Mouse (Mus musculus) intestine, embryonic 14.5 days (tissue): ENCODE results near the gene Slc1a5. TPM values are rescaled to one million over a fixed set of nuclear protein-coding genes. Genes with fewer than 3 reads are reported as not detected.
A peak's percentile ranks its signal among the peaks of the same experiment; 100 is the strongest.

ENCODE experiments used
- ATAC-seq: fragments of 200-750 bp; cut with Nextera tagmentation; replicated peaks from 2 replicates; pipeline ENCODE4 v1.8.0; 2017; ENCODE audit warnings: low read depth, moderate number of reproducible peaks, moderate TSS enrichment, moderate library complexity; ENCODE audit not compliant: low FRiP score, low TSS enrichment
- DNase-seq: peaks from one replicate; pipeline ENCODE4 v3.0.0-alpha.2; 2018; ENCODE audit warnings: low spot score
- H3K27ac ChIP-seq: fragments of 300-500 bp; sonication (generic); 2 replicates; pipeline ENCODE4 v1.5.1; 2014; ENCODE audit warnings: low read depth, mild to moderate bottlenecking, control low read depth
- H3K27me3 ChIP-seq: fragments of 300-500 bp; sonication (generic); replicated peaks from 2 replicates; pipeline ENCODE4 v1.6.1; 2014; ENCODE audit warnings: low read length, control low read depth; ENCODE audit not compliant: control insufficient read depth, insufficient read depth
- H3K36me3 ChIP-seq: fragments of 300-500 bp; sonication (generic); 2 replicates; pipeline ENCODE4 v1.6.1; 2014; ENCODE audit warnings: low read length, control low read depth; ENCODE audit not compliant: control insufficient read depth, insufficient read depth
- H3K4me1 ChIP-seq: fragments of 300-500 bp; sonication (generic); replicated peaks from 2 replicates; pipeline ENCODE4 v1.6.1; 2014; ENCODE audit warnings: low read length, control low read depth, mixed read lengths; ENCODE audit not compliant: control insufficient read depth, insufficient read depth
- H3K4me2 ChIP-seq: fragments of 300-500 bp; sonication (generic); 2 replicates; pipeline ENCODE4 v1.6.1; 2014; ENCODE audit warnings: low read length
- H3K4me3 ChIP-seq: fragments of 300-500 bp; sonication (generic); 2 replicates; pipeline ENCODE4 v1.5.1; 2014; ENCODE audit warnings: low read depth, low read length, control low read depth, mixed read lengths
- H3K9ac ChIP-seq: fragments of 300-500 bp; sonication (generic); 2 replicates; pipeline ENCODE4 v1.6.1; 2014; ENCODE audit warnings: mild to moderate bottlenecking, low read length
- H3K9me3 ChIP-seq: fragments of 300-500 bp; sonication (generic); 2 replicates; pipeline ENCODE4 v1.6.1; 2016; ENCODE audit warnings: low read length, control low read depth; ENCODE audit not compliant: control insufficient read depth
- WGBS: fragments of 180-500 bp; shearing (Covaris S2); extraction: QIAGEN DNeasy Blood & Tissue Kit; methylation state at CpG from one replicate; pipeline ENCODE4 v1.1.7; 2014; 5-methylcytosine and 5-hydroxymethylcytosine counted together
- polyA plus RNA-seq: library from polyadenylated mRNA; unstranded; fragments of >200 nt; fragmentation: Nextera tagmentation; extraction: Ambion mirVana; gene quantifications from 2 replicates; pipeline ENCODE4 v1.2.1, GENCODE M21; 2014

The Slc1a5 gene
- polyA plus RNA-seq, 1 experiment from 2014 or later = 43.9 TPM

DNA sequence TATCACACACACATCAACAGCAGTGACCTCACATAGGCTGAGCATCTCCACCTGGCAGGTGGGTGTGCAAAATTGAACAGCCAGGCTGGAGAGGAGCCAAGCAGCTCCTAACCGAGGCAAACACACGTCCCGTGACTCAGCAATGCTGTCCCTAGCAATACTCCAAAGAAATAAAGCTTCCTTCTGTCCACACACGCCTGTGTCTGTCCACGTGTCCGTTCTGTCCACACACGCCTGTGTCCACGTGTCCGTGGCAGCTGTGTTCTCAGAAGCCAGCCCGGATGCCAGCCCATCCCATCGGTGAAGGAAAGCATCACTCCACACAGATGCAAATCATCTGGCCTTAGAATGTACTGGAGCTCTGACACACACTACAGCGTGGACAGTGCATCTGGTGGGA is 29.1 kb upstream of the Slc1a5 start:
- WGBS = 82% methylated on average over 12 of the region's 12 CpGs
- H3K27me3 ChIP-seq = no peaks in the 10 kb centered on the region
- H3K4me2 ChIP-seq = no peak overlapping the region
- H3K27ac ChIP-seq = no peak overlapping the region
- H3K36me3 ChIP-seq = peaks cover 26% of the 10 kb centered on the region
- H3K4me3 ChIP-seq = no peak overlapping the region
- DNase-seq (no peak), ATAC-seq (no peak)
- H3K9ac ChIP-seq = no peak overlapping the region
- H3K9me3 ChIP-seq = no peaks in the 10 kb centered on the region
- H3K4me1 ChIP-seq = no peaks in the 10 kb centered on the region

DNA sequence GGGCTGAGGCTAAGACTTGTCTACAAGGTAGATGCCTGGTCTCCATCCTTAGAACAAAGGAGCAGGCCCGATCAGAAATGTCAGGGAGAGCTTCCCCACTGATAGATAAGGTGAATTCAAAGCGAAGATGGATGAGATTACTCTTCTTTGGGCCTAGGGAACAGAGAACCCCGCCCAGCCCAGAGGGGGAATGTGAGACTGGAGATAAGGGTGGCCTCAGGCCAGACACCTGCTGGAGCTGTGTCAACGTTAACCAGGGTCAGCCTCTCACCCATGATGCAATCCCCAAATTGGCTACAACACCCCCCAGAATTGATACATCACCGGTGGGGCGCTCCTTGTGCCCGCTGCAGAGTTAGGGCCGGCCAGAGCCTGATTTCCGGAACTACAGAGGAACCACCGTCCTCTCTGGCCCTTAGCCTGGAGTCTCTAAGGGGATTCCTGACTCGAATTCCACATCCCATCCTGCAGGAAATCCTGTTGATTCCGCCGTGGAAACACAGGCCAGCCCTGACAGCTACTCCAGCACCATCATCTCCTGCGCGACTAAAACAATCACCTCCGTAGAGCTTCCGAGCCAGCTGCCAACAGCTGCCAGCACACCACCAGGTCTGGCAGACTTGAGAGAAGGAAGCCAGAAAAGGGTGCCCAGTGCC is 25.6 kb upstream of the Slc1a5 start:
- WGBS = 54% methylated on average over 17 of the region's 17 CpGs
- Histone ChIP-seq H3K27me3 (no peaks in the 10 kb centered on the region), H3K4me2 (no peak overlapping the region), H3K36me3 (no peaks in the 10 kb centered on the region), H3K4me3 (no peak overlapping the region), H3K9ac (no peak overlapping the region), H3K27ac (no peak overlapping the region), H3K4me1 (no peaks in the 10 kb centered on the region), H3K9me3 (no peaks in the 10 kb centered on the region)
- no peak for DNase-seq
- no peak for ATAC-seq

DNA sequence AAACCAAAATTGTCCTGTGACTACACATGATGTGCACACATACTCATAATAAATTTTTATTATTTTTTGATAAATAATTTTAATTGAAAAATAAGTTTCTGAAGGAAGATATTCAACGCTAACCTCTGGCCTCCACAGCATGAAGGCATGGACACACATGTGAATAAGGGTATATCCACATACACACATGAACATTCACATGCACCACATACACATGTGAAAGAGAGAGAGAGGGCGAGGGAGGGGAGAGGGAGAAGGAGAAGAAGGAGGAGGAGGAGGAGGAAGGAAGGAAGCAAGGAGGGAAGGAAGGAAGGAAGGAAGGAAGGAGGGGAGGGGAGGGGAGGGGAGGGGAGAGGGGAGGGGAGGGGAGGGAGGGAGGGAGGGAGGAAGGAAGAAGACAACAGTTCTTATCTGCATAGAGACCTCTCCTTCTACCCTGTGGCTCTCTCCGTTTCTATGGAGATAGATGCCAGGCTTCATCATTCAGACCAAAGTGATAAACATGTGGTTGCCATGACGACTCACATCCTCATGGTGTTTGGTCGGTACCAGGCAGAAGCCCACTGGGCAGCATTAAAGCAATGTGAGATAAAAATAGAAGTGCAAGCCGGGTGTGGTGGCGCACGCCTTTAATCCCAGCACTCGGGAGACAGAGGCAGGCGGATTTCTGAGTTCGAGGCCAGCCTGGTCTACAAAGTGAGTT is 22.1 kb upstream of the Slc1a5 start:
- ATAC-seq (no peak), DNase-seq (no peak)
- Histone ChIP-seq H3K4me3 (no peak overlapping the region), H3K9me3 (no peaks in the 10 kb centered on the region), H3K27ac (no peak overlapping the region), H3K9ac (no peak overlapping the region), H3K4me2 (no peak overlapping the region), H3K4me1 (no peaks in the 10 kb centered on the region), H3K36me3 (no peaks in the 10 kb centered on the region), H3K27me3 (no peaks in the 10 kb centered on the region)
- WGBS = 60% methylated on average over 10 of the region's 11 CpGs

DNA sequence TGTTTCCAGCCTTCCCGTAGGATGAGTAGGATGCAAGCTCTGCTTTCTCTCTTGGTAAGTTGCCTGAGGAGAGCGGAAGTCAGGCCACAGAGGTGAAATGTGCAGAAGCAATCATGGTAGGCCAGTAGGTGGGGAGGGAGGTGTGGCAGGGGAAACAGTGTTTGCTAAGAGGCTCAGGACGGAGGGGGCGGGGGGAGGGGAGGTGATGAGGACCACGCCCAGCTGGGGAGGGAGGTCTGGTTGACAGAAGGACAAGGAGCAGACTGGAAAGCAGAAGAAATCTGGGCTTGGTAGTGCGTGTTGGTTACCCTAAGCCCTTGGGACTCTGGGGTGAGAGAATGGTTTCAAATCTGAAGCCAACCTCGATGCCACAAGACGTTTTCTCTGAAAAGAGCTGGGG is 20.8 kb upstream of the Slc1a5 start:
- DNase-seq (peak; percentile 69), ATAC-seq (peak; percentile 57; the same call in 1 of the 2 replicates)
- no peaks in the 10 kb centered on the region for H3K4me1 ChIP-seq
- no peak overlapping the region for H3K27ac ChIP-seq
- H3K9ac ChIP-seq = no peak overlapping the region
- H3K27me3 ChIP-seq = no peaks in the 10 kb centered on the region
- no peak overlapping the region for H3K4me2 ChIP-seq
- H3K36me3 ChIP-seq = no peaks in the 10 kb centered on the region
- WGBS = 20% methylated on average over 8 of the region's 8 CpGs
- H3K4me3 ChIP-seq = no peak overlapping the region
- H3K9me3 ChIP-seq = no peaks in the 10 kb centered on the region

DNA sequence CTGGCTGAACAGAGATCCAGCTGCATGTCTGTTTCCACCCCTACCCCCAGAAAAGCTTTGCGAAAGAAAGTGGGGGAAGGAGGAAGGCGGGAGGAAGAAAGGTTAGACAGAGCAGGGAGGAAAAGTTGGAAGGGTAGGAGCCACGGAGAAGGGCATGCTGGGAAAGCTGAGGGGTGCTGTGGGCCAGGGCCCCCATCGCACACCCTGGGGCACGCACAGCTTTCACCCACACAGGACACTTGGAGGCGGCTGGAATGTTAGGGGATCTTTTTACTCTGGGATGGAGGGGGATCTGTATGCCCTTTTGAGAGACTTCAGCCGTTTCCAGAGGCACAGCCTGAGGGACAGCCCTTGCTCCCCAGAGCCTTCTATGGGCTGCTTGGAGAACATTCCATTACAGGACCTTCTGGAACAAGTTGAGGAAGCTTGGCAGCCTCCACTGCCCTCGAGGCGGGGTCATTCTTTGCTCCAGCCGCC is 20.1 kb upstream of the Slc1a5 start:
- no peaks in the 10 kb centered on the region for H3K36me3 ChIP-seq
- H3K4me1 ChIP-seq = no peaks in the 10 kb centered on the region
- H3K4me2 ChIP-seq = no peak overlapping the region
- H3K9ac ChIP-seq = no peak overlapping the region
- H3K9me3 ChIP-seq = no peaks in the 10 kb centered on the region
- ATAC-seq (no peak), DNase-seq (no peak)
- H3K4me3 ChIP-seq = no peak overlapping the region
- H3K27me3 ChIP-seq = no peaks in the 10 kb centered on the region
- WGBS = 42% methylated on average over 10 of the region's 10 CpGs
- no peak overlapping the region for H3K27ac ChIP-seq

DNA sequence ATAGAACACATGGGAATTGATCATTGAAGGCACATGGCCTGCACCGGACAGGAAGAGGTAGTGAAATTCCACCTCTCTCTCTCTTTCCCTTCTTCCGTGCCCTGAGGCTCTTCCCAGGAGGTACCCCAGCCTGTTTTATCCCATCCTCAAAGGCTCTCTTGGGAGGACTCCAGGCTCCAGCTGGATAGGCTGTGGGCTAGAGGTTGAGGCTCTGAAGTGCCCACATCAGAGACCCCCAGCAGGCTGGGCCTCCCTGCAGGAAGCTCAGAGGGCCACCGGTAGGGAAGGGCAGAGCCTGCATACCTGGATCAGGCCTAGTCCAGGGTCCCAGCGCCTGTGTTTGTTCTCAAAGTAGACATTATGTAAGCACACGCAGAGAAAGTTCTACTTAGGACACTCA is 19.5 kb upstream of the Slc1a5 start:
- H3K4me1 ChIP-seq = no peaks in the 10 kb centered on the region
- no peak overlapping the region for H3K27ac ChIP-seq
- WGBS = 47% methylated on average over 5 of the region's 5 CpGs
- ATAC-seq = no peak
- H3K9me3 ChIP-seq = no peaks in the 10 kb centered on the region
- H3K27me3 ChIP-seq = no peaks in the 10 kb centered on the region
- no peak overlapping the region for H3K4me2 ChIP-seq
- DNase-seq = no peak
- H3K9ac ChIP-seq = no peak overlapping the region
- H3K4me3 ChIP-seq = no peak overlapping the region
- H3K36me3 ChIP-seq = no peaks in the 10 kb centered on the region

DNA sequence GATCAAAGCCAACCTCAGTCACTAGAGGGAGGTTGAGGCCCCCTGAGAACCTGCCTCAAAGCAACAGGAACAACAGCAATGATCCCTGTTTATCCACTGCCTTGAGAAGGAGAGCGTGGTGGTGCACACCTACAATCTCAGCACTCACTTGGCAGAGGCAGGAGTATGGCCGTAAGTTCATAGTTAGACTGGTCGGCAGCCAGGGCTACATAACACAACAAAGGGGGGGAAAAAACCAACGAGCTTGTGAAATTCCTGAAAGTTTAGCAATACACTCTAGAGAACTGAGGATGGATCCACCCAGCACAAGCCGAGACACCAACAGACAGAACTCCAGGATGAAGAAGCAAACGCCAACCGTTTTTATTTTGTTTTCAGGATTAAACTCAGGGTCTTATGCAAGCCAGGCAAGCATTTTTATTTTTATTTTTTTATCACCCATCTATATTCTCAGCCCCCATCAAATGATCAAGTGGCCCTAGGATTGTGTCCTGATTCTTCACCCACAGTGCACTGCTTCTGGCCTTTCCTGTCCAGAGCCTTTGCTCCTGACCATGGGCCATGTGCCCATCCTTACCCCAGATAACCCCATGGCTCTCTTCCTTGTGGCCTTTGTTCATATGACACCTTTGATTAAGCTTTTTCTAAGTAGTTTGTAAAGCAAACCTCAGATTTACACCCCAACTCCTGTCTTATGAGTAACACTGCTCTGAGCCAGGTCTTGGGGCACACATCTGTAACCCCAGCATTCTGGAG is 17.5 kb upstream of the Slc1a5 start:
- Histone ChIP-seq H3K4me3 (no peak overlapping the region), H3K9me3 (no peaks in the 10 kb centered on the region), H3K27me3 (no peaks in the 10 kb centered on the region), H3K9ac (no peak overlapping the region), H3K27ac (no peak overlapping the region), H3K4me2 (no peak overlapping the region), H3K36me3 (no peaks in the 10 kb centered on the region), H3K4me1 (no peaks in the 10 kb centered on the region)
- no peak for ATAC-seq
- no peak for DNase-seq
- 90% methylated on average over 7 of the region's 7 CpGs for WGBS

DNA sequence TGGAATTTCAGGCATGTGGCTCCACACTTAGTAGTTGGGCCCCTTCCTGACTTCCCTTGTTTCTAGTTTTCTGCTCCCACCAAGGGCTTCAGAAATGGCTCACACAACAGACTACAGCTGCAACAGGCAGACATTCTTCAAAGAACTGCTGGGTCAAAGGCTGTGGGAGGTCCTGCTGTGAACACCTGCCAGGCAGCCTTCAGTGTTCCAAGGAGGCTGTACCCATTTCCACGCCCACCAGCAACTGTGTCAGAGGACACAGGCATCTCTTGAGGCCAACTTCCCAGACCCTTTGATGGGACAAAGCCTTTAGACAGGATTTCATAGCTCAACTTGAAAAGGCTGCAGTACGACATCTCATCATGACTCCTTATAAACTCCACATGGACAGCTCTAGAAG is 14.7 kb upstream of the Slc1a5 start:
- no peak overlapping the region for H3K9ac ChIP-seq
- no peak overlapping the region for H3K4me2 ChIP-seq
- H3K27me3 ChIP-seq = no peaks in the 10 kb centered on the region
- no peaks in the 10 kb centered on the region for H3K4me1 ChIP-seq
- no peak overlapping the region for H3K4me3 ChIP-seq
- no peaks in the 10 kb centered on the region for H3K36me3 ChIP-seq
- WGBS = 54% methylated on average over 2 of the region's 2 CpGs
- 0 out of 2 replicates have a peak, but pooled peaks cover 4% of the 10 kb centered on the region for H3K9me3 ChIP-seq
- H3K27ac ChIP-seq = no peak overlapping the region
- DNase-seq = no peak
- no peak for ATAC-seq
